Mouse (Mus musculus) cerebellum, adult 2 months (tissue): ENCODE results near the gene Armcx5.

ENCODE experiments used
- CTCF ChIP-seq: fragments of 200-500 bp; IDR thresholded peaks from 2 replicates; pipeline ENCODE4 v1.5.1; 2011; ENCODE audit warnings: low read depth, mild to moderate bottlenecking, control low read depth, low read length, moderate library complexity, borderline replicate concordance; ENCODE audit not compliant: insufficient read depth
- POLR2A ChIP-seq: fragments of 200-500 bp; IDR thresholded peaks from 2 replicates; pipeline ENCODE4 v1.6.1; 2011; ENCODE audit warnings: low read length, control low read depth, borderline replicate concordance; ENCODE audit not compliant: insufficient read depth

- TF ChIP-seq CTCF (no peak), POLR2A (no peak)
These were observed 49.8 kb downstream of the Armcx5 start for GRCm38 (mm10) chrX:135792326-135792725.
